Mouse (Mus musculus) bone marrow macrophage, adult 2 months (primary cell): Measurements from ENCODE around the gene Rasgrf1.

Experiments used
- CTCF ChIP-seq: IDR thresholded peaks from 2 replicates; pipeline ENCODE4 v1.5.1; 2012; ENCODE audit warnings: low read depth, mild to moderate bottlenecking, low read length, moderate library complexity
- POLR2A ChIP-seq: IDR thresholded peaks from 2 replicates; pipeline ENCODE4 v1.6.1; 2012; ENCODE audit warnings: mild to moderate bottlenecking, low read depth, low read length, borderline replicate concordance

- no peak for TF ChIP-seq CTCF
- TF ChIP-seq POLR2A = no peak
These were observed 61.3 kb downstream of the Rasgrf1 start for GRCm38 (mm10) chr9:89970886-89971486.
